Mouse (Mus musculus) liver, embryonic 14.5 days (tissue): ENCODE measurements around the gene Ankrd63.

Experiments used
- CTCF ChIP-seq: IDR thresholded peaks from 2 replicates; pipeline ENCODE4 v1.5.1; 2016; ENCODE audit warnings: antibody characterized with exemption, low read depth, control low read depth
- EP300 ChIP-seq: IDR thresholded peaks from 2 replicates; pipeline ENCODE4 v1.6.1; 2016; ENCODE audit warnings: antibody characterized with exemption, low read depth

GRCm38 (mm10) chr2:118747301-118747960, 43.7 kb upstream of the Ankrd63 start:
- TF ChIP-seq CTCF (no peak), EP300 (no peak)
